Mouse (Mus musculus): Measurements from ENCODE around the gene Senp6. TPM values are rescaled to one million over a fixed set of nuclear protein-coding genes. Genes with fewer than 3 reads are reported as not detected.

The Senp6 gene
- polyA plus RNA-seq, 1 experiment: 38.4 TPM

DNA sequence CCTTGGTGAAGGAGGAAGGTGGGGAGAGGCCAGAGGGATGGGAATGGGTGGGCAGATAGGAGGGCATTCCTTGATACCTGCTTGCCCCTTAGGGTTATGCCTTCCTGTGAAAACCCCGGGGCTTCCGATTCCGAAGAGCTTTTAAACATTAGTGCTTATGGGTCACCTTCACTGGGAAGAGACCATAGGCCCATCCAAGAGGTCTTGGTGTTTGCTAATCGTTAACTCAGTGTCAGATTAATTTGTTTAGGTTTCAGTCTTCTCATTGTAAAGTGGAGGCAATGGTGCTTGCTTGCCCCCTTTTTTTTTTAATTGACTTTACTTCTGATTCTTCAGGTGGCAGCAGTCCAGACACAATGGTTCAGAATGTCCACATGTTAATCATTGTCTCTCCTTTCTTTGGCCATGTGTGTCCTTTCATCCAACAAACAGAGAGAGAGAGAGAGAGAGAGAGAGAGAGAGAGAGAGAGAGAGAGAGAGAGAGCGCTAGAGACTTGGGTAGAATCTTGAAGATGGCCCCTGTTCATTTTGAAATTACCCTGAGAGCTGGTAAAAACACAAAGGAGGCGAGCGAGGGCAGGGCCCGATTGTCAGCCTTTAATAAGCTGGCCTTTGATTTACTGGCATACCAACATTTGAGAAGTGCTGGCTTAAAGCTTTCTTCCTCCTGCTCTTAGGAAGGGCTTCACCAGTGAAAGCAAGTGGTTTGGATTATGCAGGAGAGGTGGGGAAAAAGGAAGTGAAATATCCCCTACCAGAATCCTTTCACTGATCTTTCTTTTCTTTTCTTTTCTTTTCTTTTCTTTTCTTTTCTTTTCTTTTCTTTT lies 105.9 kb downstream of the Senp6 start:
- peaks cover 4% of the 10 kb centered on the region; the same call in 1 of the 2 replicates for H3K4me1 ChIP-seq (ENCODE audit: control insufficient read depth, insufficient read depth, insufficient read length, low read length)
- H3K27ac ChIP-seq (replicated peaks; ENCODE audit: low read depth, low read length): no peak overlapping the region
- no peak overlapping the region for H3K4me3 ChIP-seq (ENCODE audit: insufficient read depth, low read depth, low read length)

DNA sequence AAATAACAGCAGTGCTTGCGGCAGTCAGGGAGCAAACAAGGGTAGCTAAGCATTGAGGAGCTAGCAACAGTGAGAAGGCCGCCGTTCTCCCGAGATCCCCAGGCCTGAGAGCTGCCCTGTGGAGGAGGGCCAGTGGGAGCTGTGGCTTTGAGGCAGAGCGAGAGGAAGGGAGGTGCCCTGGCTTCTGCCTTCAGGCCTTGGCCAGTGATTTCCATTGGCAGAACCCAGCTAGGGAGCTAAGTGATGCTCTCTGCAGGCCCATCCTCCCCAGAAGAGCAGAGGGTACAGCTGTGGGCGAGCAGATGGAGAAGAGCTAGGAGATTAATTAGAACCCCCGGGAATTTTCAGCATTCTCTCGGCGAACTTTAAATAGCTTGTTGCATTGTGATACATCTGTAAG lies 106.9 kb downstream of the Senp6 start:
- no peak overlapping the region for H3K27ac ChIP-seq (replicated peaks; ENCODE audit: low read depth, low read length)
- peaks cover 4% of the 10 kb centered on the region; the same call in 1 of the 2 replicates for H3K4me1 ChIP-seq (ENCODE audit: control insufficient read depth, insufficient read depth, insufficient read length, low read length)
- H3K4me3 ChIP-seq (ENCODE audit: insufficient read depth, low read depth, low read length): no peak overlapping the region

DNA sequence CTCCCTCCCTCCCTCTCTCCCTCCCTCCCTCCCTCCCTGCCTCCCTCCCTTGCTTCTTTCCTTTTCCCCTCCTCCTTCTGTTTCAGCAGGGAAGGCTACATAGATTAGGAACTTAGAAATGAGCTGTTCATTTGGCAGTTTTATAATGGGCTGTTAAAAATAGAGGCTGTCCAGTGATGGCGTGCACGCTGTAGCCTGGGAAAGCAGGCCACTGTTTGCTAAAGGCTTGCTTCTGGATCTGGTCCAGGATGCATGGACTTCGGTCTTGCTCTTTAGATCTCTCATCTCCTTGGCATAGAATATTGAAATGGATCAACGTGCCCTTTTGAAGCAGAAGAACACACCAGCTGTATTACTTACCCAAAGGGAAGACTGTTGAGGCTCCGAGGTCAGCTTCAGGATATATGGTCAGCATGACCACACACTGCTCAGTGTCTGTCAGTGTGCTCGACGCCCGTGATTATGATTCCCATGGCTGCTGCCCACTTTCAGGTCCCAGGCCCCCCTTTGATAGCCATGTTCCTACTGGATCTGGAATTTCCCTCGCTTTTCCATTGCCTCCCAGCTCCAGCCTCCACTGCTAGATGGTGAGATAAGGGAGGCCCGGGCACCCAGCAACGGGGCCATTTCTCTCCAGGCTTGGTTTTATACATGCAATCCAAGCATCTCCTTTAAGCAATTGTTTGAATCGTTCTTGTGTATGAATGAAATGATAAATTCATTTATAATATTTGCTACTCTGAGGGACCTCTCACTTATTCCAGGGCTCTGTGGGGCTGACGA lies 110.2 kb downstream of the Senp6 start:
- Histone ChIP-seq H3K4me3 (ENCODE audit: insufficient read depth, low read depth, low read length) (no peak overlapping the region), H3K27ac (replicated peaks; ENCODE audit: low read depth, low read length) (no peak overlapping the region), H3K4me1 (ENCODE audit: control insufficient read depth, insufficient read depth, insufficient read length, low read length) (peaks cover 10% of the 10 kb centered on the region)

DNA sequence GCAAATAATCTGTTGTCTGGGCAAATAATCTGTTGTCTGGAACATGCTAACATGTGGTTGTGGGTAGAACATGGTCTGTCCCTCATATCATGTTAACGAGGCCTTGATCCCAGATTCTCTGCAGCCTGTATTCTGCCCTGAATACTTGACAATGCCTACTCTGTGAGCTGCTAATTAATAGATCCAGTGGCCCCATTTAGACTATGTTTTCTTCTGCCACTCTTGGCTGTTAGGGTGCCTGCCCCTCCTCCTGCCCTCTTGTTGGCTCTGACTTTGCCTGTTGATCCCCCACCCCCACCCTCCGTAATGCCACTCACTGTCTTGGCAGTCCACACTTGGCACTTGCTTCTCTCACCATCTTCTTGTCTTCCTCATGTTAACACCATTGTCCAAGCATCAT lies 112.0 kb downstream of the Senp6 start:
- Histone ChIP-seq H3K4me1 (ENCODE audit: control insufficient read depth, insufficient read depth, insufficient read length, low read length) (peaks cover 7% of the 10 kb centered on the region), H3K4me3 (ENCODE audit: insufficient read depth, low read depth, low read length) (no peak overlapping the region), H3K27ac (replicated peaks; ENCODE audit: low read depth, low read length) (no peak overlapping the region)

DNA sequence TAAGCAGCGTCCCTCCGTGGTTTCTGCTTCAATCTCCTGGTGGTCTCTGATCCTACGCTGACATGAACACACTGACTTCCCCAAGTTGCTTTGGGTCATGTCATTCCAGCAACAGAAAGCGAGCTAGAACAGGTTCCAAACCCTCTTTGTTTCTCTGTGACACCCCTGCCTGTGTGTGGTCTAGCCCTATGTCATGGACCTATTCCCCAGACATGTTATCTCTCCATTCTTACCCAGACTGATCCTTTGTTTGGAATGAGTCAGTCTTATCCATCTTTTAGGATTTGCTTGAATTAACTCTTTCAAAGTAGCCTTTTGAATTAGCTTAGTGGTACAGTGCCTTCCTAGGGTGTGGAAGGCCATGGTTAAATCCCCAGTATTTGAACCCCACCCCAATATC lies 113.0 kb downstream of the Senp6 start:
- Histone ChIP-seq H3K4me1 (ENCODE audit: control insufficient read depth, insufficient read depth, insufficient read length, low read length) (peaks cover 6% of the 10 kb centered on the region), H3K27ac (replicated peaks; ENCODE audit: low read depth, low read length) (no peak overlapping the region), H3K4me3 (ENCODE audit: insufficient read depth, low read depth, low read length) (no peak overlapping the region)

DNA sequence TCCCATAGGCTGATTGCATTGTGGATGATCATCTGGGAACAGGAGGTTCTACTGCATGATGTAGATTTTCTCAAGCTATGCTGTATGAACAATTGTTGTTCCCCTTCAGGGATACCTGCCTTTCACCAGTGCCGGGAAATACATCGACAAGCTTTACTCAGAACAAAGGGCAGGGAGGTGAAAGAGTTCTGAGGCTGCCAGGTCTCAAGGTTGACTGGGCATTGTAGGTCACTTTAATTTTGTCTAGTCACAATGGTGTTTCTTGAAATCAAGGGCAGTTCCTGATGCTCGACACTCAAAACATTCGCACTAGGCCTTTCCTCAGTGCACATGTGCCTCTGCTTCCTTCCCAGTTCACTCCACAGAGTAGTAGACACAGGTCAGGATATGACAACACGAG lies 114.1 kb downstream of the Senp6 start:
- peaks cover 6% of the 10 kb centered on the region for H3K4me1 ChIP-seq (ENCODE audit: control insufficient read depth, insufficient read depth, insufficient read length, low read length)
- no peak overlapping the region for H3K27ac ChIP-seq (replicated peaks; ENCODE audit: low read depth, low read length)

DNA sequence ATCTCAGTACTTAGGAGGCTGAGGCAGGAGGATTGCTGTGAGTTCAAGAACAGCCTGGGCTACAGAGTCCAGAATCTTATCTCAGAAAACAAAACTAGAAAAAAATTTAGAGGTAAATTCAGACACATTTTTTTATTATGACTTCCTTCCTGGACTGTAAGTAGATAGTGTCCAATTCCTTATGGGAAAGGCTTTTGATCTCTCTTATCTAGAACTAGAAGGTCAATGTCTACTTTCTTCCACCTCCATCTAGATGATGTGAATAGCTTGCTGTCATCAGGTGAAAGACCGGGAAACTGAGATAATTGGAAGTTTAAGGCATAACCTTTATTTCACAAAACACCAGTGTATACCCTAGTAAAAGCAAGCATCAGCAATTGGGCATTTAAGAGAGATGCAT lies 115.0 kb downstream of the Senp6 start:
- no peak overlapping the region for H3K4me3 ChIP-seq (ENCODE audit: insufficient read depth, low read depth, low read length)
- H3K27ac ChIP-seq (replicated peaks; ENCODE audit: low read depth, low read length): no peak overlapping the region
- H3K4me1 ChIP-seq (ENCODE audit: control insufficient read depth, insufficient read depth, insufficient read length, low read length): peaks cover 6% of the 10 kb centered on the region

More for the DNA sequence above, 114.1 kb downstream of the Senp6 start:
- H3K4me3 ChIP-seq (ENCODE audit: insufficient read depth, low read depth, low read length): no peak overlapping the region

DNA sequence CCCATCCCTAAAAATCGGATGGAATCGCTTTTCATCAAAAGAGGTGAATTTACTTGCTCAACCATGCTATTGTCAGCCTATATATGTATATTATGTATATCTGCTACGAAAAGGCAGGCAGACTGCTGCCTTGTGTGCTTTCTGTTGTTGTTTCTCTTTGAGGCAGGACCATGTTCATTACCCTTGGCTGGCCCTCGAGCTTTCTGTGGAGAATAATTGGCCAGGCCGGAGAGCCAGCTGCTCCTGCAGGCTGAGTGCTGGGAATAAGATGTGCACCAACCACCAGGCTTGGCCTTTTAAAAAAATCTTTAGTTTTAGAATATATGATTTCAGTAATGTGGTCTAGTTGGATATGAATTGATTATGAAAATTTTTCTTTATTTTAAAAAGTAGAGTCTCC lies 117.4 kb downstream of the Senp6 start:
- H3K4me1 ChIP-seq (ENCODE audit: control insufficient read depth, insufficient read depth, insufficient read length, low read length): peaks cover 6% of the 10 kb centered on the region
- H3K27ac ChIP-seq (replicated peaks; ENCODE audit: low read depth, low read length): no peak overlapping the region
- no peak overlapping the region for H3K4me3 ChIP-seq (ENCODE audit: insufficient read depth, low read depth, low read length)

DNA sequence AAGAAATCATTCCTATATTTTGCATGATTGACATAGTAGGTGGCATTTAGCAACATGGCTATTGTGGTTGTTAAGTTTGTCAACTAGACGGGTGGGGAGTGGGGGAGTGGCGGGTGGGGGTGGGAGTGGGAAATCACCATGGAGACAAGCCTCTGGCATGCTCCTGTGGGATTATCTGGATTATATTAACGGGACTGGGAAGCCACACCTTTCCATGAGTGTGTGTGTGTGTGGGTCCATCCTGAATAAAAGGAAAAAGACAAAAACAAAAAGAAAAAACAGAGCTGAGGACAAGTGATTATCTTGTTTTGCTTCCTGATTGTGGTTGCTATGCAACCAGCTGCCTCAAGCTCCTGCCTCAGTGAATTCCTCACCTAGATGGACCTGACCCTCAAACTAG lies 119.0 kb downstream of the Senp6 start:
- Histone ChIP-seq H3K4me3 (ENCODE audit: insufficient read depth, low read depth, low read length) (no peak overlapping the region), H3K4me1 (ENCODE audit: control insufficient read depth, insufficient read depth, insufficient read length, low read length) (peaks cover 4% of the 10 kb centered on the region), H3K27ac (replicated peaks; ENCODE audit: low read depth, low read length) (no peak overlapping the region)

DNA sequence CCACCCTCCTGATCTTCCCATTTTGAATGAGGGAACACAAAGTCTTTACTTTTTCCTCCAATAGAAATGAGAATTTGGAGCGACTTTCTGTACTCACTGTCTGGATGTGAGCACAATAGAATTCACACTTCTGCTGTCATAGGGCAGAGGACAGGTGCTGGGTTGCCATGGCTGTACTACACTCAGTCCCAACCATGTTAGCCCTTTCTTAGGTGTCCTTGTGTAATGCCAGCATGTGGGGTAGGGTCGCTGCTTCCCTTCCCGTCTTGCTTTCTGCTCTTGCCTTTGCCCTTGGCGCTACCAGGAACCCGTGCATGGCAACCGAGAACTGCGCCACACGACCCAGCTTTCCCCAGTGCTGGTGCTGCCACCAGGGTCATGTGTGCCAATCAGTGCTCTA lies 120.0 kb downstream of the Senp6 start:
- Histone ChIP-seq H3K4me1 (ENCODE audit: control insufficient read depth, insufficient read depth, insufficient read length, low read length) (no peaks in the 10 kb centered on the region), H3K27ac (replicated peaks; ENCODE audit: low read depth, low read length) (no peak overlapping the region), H3K4me3 (ENCODE audit: insufficient read depth, low read depth, low read length) (no peak overlapping the region)

DNA sequence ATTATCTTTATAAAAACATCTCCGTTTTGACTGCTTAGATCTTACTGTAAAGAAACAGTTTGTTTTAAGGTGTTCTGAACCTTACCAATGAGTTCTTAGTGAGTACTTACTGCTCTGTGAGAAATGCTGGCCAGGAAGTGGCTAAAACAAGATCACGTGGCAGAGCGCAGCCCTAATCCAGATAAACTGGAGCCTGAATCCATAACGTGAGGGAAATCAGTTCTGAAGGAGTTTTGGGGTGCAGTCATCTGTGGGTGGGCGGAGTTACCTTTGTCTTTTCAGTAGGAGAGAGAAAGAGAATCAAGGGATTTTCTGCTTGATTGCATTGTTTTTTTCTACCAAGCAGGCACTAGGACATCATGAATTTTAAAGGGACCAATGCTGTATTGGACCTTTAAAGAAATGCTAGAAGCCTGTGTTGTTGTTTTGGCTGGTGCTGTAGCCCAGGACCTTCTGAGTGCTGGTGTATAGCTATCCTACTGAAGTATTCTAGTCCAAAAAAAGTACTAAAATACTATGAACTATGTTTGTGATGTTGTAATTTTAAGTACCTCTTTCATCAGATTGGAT lies 121.7 kb downstream of the Senp6 start:
- Histone ChIP-seq H3K27ac (replicated peaks; ENCODE audit: low read depth, low read length) (no peak overlapping the region), H3K4me1 (ENCODE audit: control insufficient read depth, insufficient read depth, insufficient read length, low read length) (no peaks in the 10 kb centered on the region), H3K4me3 (ENCODE audit: insufficient read depth, low read depth, low read length) (no peak overlapping the region)

DNA sequence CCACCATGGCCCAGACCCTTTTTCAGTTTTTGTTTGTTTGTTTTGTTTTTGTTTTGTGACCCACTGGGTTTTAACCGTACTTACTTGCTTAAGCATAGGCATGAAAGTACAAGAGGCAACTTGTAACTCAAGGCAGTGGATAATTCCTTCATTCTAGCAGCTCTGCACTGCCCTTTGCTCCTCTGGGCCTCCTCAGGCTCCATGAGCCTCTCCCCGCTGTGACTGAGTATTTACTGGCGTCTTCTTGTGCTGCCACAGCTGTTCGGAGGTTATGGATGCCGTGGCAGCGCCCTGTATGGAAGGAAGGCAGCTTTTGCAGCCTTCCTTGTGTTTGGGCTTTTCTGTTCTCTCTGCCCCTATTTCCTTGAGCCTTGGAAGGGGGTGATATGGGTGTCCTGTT lies 124.5 kb downstream of the Senp6 start:
- Histone ChIP-seq H3K4me1 (ENCODE audit: control insufficient read depth, insufficient read depth, insufficient read length, low read length) (no peaks in the 10 kb centered on the region), H3K27ac (replicated peaks; ENCODE audit: low read depth, low read length) (no peak overlapping the region), H3K4me3 (ENCODE audit: insufficient read depth, low read depth, low read length) (no peak overlapping the region)

DNA sequence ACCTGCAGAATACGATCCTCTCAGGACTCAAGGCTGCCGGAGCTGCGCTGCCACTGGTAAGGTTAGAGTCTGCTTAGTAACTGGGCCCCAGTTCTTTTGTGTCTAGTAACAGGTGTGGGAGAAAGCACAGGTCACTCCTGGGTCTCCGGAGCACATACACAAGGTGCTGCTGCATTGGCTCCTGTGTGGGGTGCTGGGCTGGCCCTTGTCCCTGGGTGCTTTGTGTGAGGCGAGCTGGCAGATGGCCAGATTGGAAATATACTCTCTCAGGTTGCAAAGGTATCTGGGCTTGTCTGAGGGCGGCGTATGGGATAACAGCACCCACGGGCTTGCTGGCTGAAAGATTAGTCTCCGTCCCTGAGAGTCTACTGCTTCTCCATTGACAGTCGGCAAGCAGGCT lies 125.6 kb downstream of the Senp6 start:
- no peak overlapping the region for H3K4me3 ChIP-seq (ENCODE audit: insufficient read depth, low read depth, low read length)
- no peak overlapping the region for H3K27ac ChIP-seq (replicated peaks; ENCODE audit: low read depth, low read length)
- H3K4me1 ChIP-seq (ENCODE audit: control insufficient read depth, insufficient read depth, insufficient read length, low read length): no peaks in the 10 kb centered on the region

DNA sequence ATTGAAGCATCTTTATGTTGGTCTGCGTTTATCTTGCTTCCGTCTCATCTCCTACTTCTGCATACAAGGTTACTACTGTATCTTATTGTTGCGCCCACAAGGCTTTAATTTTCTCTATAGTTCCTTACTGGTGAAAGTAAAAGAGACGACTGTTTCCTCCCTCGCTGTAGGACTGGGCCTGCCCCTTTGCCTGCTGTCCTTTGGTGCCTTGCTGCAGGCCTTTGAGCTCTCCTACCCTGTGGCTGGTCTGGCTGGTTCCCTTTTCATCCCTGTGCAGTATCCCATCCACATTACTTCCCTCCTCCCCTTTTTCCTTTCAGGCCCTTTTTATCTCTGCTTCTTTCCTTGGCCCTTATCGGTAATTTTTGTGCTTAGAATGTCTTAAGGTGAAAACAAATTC lies 127.7 kb downstream of the Senp6 start:
- Histone ChIP-seq H3K4me3 (ENCODE audit: insufficient read depth, low read depth, low read length) (no peak overlapping the region), H3K27ac (replicated peaks; ENCODE audit: low read depth, low read length) (no peak overlapping the region), H3K4me1 (ENCODE audit: control insufficient read depth, insufficient read depth, insufficient read length, low read length) (no peaks in the 10 kb centered on the region)

Measured in brown adipose tissue, adult 24 weeks (tissue).